Mouse (Mus musculus): ENCODE data around the gene Olfr1033. TPM values are rescaled to one million over a fixed set of nuclear protein-coding genes. Genes with fewer than 3 reads are reported as not detected.

Gene Olfr1033
- 1 to 10 TPM; 1.7 to 5.1 TPM for polyA plus RNA-seq (2017; shearing (Covaris generic))

DNA sequence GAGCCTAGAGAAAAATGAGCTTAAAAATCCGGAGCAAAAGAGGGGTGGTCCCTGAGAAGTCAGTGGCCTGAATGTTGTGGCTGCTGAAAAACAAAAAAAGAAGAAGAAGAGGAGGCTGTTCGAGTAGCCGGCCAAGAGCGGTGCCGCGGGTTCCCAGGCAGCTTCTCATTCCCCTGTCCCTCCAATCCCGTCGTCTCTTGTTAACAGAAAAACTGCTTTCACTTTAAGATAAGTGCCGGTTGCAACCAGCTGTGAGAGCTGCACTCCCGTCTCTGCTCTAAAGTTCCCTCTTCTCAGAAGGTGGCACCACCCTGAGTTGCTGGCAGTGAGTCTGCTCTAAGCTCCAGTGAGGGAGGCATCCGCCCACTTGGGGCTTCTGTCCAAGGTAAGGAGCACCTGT lies at the start of gene Olfr1033:
Olfr1033 (plus strand) TSS at position 228 of the 400 bp plus-strand sequence.

GRCm38 (mm10) chr2:85973595-85973994 lies 46.8 kb upstream of the Olfr1033 start, which contains the start of gene Olfr1029:
Gene Olfr1029, plus strand, starts transcription at chr2:85973895.

DNA sequence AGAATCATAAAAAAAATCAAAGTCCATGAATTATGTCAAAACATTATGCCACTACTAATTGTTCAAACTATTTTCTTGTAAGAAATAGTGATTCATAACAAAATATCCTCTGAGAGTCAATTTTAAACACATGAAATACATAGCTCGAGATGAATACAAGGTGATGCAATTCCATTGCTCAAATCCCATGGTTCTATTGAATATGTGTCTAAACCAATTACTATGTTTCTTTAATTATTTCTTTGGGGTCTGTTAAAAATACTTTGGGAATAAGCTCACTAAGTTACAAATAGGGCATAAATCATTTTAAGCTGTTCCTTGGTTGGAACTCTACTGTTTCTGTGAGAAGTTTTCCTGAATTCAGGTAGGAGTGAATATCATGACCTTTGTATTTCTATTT lies 41.5 kb upstream of the Olfr1033 start, which contains the start of gene Olfr1030:
Olfr1030 (plus strand) TSS at position 301 of the 400 bp plus-strand sequence.

DNA sequence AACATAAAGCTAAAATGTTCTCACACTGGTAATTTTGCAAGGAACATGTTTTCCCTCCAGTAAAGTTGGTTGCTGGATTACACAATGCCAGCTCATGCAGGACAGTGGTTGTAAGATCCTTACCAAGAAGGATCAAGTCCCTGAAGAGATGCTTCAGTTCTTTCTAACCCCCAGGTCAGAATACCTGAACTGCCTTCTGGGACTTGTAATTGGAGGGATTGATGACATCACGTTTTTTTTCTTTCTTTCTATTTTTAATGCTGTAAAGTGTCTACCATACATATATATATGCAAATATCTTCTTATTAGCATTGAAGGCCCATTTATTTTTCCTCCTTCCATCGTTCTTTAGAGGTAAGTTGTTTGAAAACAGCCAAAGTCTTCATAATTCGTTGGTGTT lies 30.4 kb upstream of the Olfr1033 start, which contains the start of gene Olfr1031:
Olfr1031 (plus strand) TSS at position 301 of the 400 bp plus-strand sequence.

DNA sequence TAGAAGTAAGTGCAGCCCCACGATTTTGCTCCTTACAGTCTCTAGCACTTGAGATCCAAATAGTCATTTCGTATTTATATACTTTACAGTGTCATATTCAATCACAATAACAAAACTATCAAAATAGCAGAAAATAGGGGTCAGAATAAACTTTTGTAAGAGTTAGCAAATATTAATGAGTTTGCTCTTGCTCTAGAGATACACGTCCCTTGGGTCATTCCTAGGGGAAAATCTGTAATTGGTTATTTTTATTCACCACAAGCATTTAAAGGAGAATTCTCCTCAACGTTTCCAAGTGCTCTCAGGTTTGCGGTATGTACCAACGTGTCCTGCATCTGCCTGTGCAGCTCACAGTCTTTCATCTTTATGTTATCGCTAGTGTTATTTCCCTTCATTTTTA lies 15.2 kb upstream of the Olfr1033 start, which contains the start of gene Olfr1032:
Olfr1032 (plus strand) TSS at position 301 of the 400 bp plus-strand sequence.

DNA sequence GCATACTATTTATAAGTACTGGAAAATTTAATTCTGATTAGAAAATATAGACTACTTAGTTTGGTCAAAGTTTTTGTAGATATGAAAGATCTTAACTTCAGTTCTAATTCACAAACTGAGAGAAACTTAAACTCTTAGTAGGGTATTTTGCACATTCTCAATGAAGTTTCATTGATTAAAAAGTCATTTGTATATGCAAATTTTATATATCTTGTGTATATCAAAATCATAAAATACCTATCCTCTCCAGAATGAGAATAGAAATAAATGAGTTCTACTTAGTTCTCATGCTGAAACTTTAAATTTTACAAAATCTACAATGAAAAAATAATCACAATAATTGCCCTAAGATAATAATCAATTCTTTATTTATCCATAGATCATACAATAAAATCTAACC lies 25.1 kb downstream of the Olfr1033 start, which contains the start of gene Olfr1034:
Olfr1034 (plus strand) TSS at position 301 of the 400 bp plus-strand sequence.

DNA sequence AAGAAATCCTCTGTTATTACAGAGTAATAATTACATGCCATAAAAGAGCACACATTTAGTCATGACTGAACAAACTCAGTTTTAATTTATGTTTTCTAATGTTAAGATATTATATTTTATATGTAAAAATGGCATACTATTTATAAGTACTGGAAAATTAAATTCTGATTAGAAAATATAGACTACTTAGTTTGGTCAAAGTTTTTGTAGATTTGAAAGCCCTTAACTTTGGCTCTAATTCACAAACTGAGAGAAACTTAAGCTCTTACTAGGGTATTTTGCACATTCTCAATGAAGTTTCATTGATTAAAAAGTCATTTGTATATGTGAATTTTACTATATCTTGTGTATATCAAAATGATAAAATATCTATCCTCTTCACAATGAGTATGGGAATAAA lies 53.3 kb downstream of the Olfr1033 start, which contains the start of gene Olfr1036:
Olfr1036 (plus strand) TSS at position 301 of the 400 bp plus-strand sequence.

GRCm38 (mm10) chr2:86087285-86087684 lies 66.9 kb downstream of the Olfr1033 start, which contains the start of gene Olfr1037:
Gene Olfr1037, minus strand, starts transcription at chr2:86087385.

Other genes starting within 250 kb of the Olfr1033 start
- gene Olfr1014, start 247.9 kb upstream of the Olfr1033 start, polyA plus RNA-seq (2017; shearing (Covaris generic)), result under 1 TPM in 1 of 2 experiments, not detected in 1; 0.17 TPM
- gene Olfr1015, start 238.6 kb upstream of the Olfr1033 start, polyA plus RNA-seq (2017; shearing (Covaris generic)), result not detected
- gene Olfr1016, start 218.1 kb upstream of the Olfr1033 start, polyA plus RNA-seq (2017; shearing (Covaris generic)), result under 1 TPM in 1 of 2 experiments, not detected in 1; 0.40 TPM
- under 1 TPM in 1 of 2 experiments, not detected in 1; 0.66 TPM for gene Olfr1018, start 202.2 kb upstream of the Olfr1033 start, polyA plus RNA-seq (2017; shearing (Covaris generic))
- not detected for gene Olfr1019, start 175.2 kb upstream of the Olfr1033 start, polyA plus RNA-seq (2017; shearing (Covaris generic))
- gene Olfr1020, start 173.6 kb upstream of the Olfr1033 start, polyA plus RNA-seq (2017; shearing (Covaris generic)), result 1 to 10 TPM in 1 of 2 experiments, under 1 TPM in 1; 0.10 to 1.7 TPM
- not detected for gene Olfr1022, start 152.0 kb upstream of the Olfr1033 start, polyA plus RNA-seq (2017; shearing (Covaris generic))
- gene Olfr1023, start 135.0 kb upstream of the Olfr1033 start, polyA plus RNA-seq (2017; shearing (Covaris generic)), result not detected
- not detected for gene Olfr1024, start 115.6 kb upstream of the Olfr1033 start, polyA plus RNA-seq (2017; shearing (Covaris generic))
- not detected for gene Olfr1025-ps1, start 105.4 kb upstream of the Olfr1033 start, polyA plus RNA-seq (2017; shearing (Covaris generic))
- 1 to 10 TPM in 1 of 2 experiments, not detected in 1; 1.2 TPM for gene Olfr1026, start 99.1 kb upstream of the Olfr1033 start, polyA plus RNA-seq (2017; shearing (Covaris generic))
- under 1 TPM in 1 of 2 experiments, not detected in 1; 0.66 TPM for gene Olfr1028, start 70.2 kb upstream of the Olfr1033 start, polyA plus RNA-seq (2017; shearing (Covaris generic))
- gene Olfr1029, start 46.7 kb upstream of the Olfr1033 start, polyA plus RNA-seq (2017; shearing (Covaris generic)), result under 1 TPM; 0.07 to 0.39 TPM
- under 1 TPM; 0.37 to 0.62 TPM for gene Olfr1030, start 41.4 kb upstream of the Olfr1033 start, polyA plus RNA-seq (2017; shearing (Covaris generic))
- not detected for gene Olfr1031, start 30.3 kb upstream of the Olfr1033 start, polyA plus RNA-seq (2017; shearing (Covaris generic))
- gene Olfr1032, start 15.1 kb upstream of the Olfr1033 start, polyA plus RNA-seq (2017; shearing (Covaris generic)), result not detected
- gene Olfr1034, start 25.2 kb downstream of the Olfr1033 start, polyA plus RNA-seq (2017; shearing (Covaris generic)), result not detected
- under 1 TPM in 1 of 2 experiments, not detected in 1; 0.14 TPM for gene Olfr1036, start 53.4 kb downstream of the Olfr1033 start, polyA plus RNA-seq (2017; shearing (Covaris generic))
- not detected for gene Olfr1037, start 66.8 kb downstream of the Olfr1033 start, polyA plus RNA-seq (2017; shearing (Covaris generic))
- gene Olfr1039, start 115.3 kb downstream of the Olfr1033 start, polyA plus RNA-seq (2017; shearing (Covaris generic)), result not detected
- not detected for gene Olfr1040, start 126.1 kb downstream of the Olfr1033 start, polyA plus RNA-seq (2017; shearing (Covaris generic))
- under 1 TPM; 0.12 to 0.98 TPM for gene Olfr1042, start 141.2 kb downstream of the Olfr1033 start, polyA plus RNA-seq (2017; shearing (Covaris generic))
- 1 to 10 TPM in 1 of 2 experiments, under 1 TPM in 1; 0.12 to 3.0 TPM for gene Olfr1043, start 146.9 kb downstream of the Olfr1033 start, polyA plus RNA-seq (2017; shearing (Covaris generic))
- gene Olfr1044, start 157.2 kb downstream of the Olfr1033 start, polyA plus RNA-seq (2017; shearing (Covaris generic)), result under 1 TPM in 1 of 2 experiments, not detected in 1; 0.99 TPM
- gene Olfr52, start 165.1 kb downstream of the Olfr1033 start, polyA plus RNA-seq (2017; shearing (Covaris generic)), result under 1 TPM; 0.07 to 0.10 TPM
- gene Olfr1045, start 182.4 kb downstream of the Olfr1033 start, polyA plus RNA-seq (2017; shearing (Covaris generic)), result not detected
- not detected for gene Olfr1046, start 198.7 kb downstream of the Olfr1033 start, polyA plus RNA-seq (2017; shearing (Covaris generic))
- gene Olfr1047, start 210.8 kb downstream of the Olfr1033 start, polyA plus RNA-seq (2017; shearing (Covaris generic)), result not detected
- gene Olfr1048, start 219.7 kb downstream of the Olfr1033 start, polyA plus RNA-seq (2017; shearing (Covaris generic)), result not detected
- under 1 TPM in 1 of 2 experiments, not detected in 1; 0.64 TPM for gene Olfr1049, start 237.7 kb downstream of the Olfr1033 start, polyA plus RNA-seq (2017; shearing (Covaris generic))